Mouse (Mus musculus): ENCODE results near the gene Pex19.
A peak's percentile ranks its signal among the peaks of the same experiment; 100 is the strongest.

DNA sequence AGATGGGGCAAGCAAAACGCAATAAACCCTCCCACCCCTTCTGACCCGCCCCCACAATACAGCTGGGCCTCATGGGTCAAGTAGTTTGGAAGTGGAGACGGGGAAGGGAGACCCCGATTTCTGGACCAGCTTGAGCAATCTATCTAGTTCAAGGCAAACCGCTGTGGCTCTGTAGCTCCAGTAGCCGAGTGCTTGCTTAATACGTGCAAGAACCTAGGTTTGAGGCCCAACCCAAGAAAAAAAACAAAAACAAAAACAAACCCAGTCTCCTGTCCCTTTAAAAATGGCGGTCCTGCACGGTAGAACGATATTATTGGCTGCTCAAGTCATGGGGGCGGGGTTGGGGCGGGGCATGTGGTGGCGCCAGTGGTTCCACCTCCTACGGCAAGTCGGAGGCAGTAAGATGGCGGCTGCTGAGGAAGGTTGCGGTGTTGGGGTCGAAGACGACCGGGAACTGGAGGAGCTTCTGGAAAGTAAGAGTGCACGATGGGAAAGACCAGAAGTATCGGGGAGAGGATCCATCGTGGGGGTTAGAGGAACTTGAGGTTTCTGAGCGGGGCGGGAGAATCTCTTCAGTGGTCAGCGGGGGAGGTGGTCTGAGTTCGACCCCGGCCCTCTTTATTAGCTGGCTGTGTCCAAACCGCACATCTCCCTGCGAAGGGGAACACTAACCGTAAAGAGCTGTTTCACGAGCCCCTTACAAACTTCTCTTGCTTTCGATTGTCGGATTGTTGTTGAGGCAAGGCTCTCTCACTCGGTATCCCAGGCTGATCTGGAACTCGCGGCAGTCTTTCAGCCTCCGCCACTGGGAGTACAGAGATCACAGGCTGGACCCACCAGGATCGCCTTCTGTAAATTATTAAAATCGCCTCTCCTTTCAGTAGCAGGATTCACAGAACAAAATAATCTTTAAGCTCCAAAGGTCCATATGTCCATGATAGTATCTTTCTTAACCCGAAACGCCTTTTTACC is at the start of gene Pex19:
- TF ChIP-seq POLR2A (IDR thresholded peaks at IDR 0.05; ENCODE audit: control insufficient read depth, extremely low read depth, insufficient read depth, low read length, poor library complexity) (0 out of 2 replicates have a peak, but pooled peaks have one; percentile 30), CTCF (IDR thresholded peaks at IDR 0.05; ENCODE audit: borderline replicate concordance, control insufficient read depth, extremely low read depth, insufficient read depth, low read length, poor library complexity) (no peak)

Data from thymus, adult 2 months (tissue).